Mouse (Mus musculus): Measurements from ENCODE around the gene Opcml. TPM values are rescaled to one million over a fixed set of nuclear protein-coding genes. Genes with fewer than 3 reads are reported as not detected.

Opcml gene
- total and polyA plus RNA-seq, 2 experiments from 2014 or later = 0.49 to 0.57 TPM

DNA sequence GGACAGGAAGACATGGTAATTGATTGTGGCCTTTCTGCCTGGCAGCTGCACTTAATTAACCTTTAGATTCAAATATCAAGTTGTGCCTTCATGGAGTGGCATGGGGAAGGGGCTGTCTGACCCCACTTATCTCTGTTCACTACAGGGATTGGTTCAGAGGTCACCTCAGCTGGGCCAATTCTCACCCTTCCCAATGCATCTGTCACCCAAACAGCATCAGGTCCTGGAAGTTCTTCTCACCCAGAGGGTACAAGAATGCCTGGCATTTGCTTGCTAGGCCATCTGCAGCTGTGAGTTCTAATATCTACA is 516.5 kb downstream of the Opcml start:
- no peak overlapping the region for H3K4me2 ChIP-seq (ENCODE audit: low read depth, low read length)
- H3K27ac ChIP-seq (ENCODE audit: low read depth) = no peak overlapping the region
- no peak for DNase-seq (ENCODE audit: low spot score)
- H3K9me3 ChIP-seq (replicated peaks; ENCODE audit: control insufficient read depth, low read length) = no peaks in the 10 kb centered on the region
- H3K27me3 ChIP-seq (ENCODE audit: control insufficient read depth, insufficient read depth, low read length) = no peaks in the 10 kb centered on the region
- H3K4me1 ChIP-seq (ENCODE audit: control insufficient read depth, insufficient read depth) = no peaks in the 10 kb centered on the region
- H3K4me3 ChIP-seq (ENCODE audit: low read depth, low read length) = no peak overlapping the region
- no peak for ATAC-seq (ENCODE audit: insufficient read depth, low read depth)
- TF ChIP-seq EP300 (IDR thresholded peaks at IDR 0.05; ENCODE audit: low read depth) = no peak
- TF ChIP-seq CTCF (IDR thresholded peaks at IDR 0.05; ENCODE audit: low read depth) = no peak
- H3K36me3 ChIP-seq (replicated peaks; ENCODE audit: control insufficient read depth, insufficient read depth, low read length) = no peaks in the 10 kb centered on the region
- no peak overlapping the region for H3K9ac ChIP-seq (replicated peaks; ENCODE audit: low read depth, low read length)

DNA sequence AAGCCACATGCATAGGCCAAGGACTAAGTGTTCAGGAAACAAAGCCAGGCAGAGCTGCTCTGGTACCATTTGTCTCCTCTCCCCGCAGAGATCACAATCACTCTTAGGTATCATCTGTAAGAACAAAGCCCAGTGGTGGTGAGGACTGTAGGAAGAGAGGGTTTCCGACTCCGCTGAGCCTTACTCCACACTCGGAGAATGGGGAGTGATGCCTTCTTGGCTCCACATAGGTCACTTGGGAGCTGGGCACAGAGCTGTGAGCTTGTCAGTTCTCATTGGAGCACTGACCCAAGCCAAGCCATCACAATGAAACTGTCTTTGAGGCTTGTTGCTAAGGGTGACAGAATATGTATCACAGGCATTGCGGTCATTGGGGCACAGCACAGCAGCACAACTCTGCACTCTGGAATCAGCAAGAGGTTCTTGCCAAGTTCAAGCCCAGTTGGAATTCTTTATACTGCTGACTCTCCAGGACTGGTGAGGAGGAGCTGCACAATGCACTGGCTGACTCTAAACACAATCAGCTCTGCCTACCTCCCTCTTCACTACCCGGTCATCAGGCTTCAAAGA is 517.0 kb downstream of the Opcml start:
- WGBS = 69% methylated on average over 6 of the region's 6 CpGs
- DNase-seq (ENCODE audit: low spot score) = no peak
- no peaks in the 10 kb centered on the region for H3K9me3 ChIP-seq (replicated peaks; ENCODE audit: control insufficient read depth, low read length)
- TF ChIP-seq EP300 (IDR thresholded peaks at IDR 0.05; ENCODE audit: low read depth) (no peak), CTCF (IDR thresholded peaks at IDR 0.05; ENCODE audit: low read depth) (no peak)
- no peak overlapping the region for H3K4me2 ChIP-seq (ENCODE audit: low read depth, low read length)
- H3K4me1 ChIP-seq (ENCODE audit: control insufficient read depth, insufficient read depth) = no peaks in the 10 kb centered on the region
- no peak overlapping the region for H3K4me3 ChIP-seq (ENCODE audit: low read depth, low read length)
- no peaks in the 10 kb centered on the region for H3K36me3 ChIP-seq (replicated peaks; ENCODE audit: control insufficient read depth, insufficient read depth, low read length)
- H3K27ac ChIP-seq (ENCODE audit: low read depth) = no peak overlapping the region
- ATAC-seq (ENCODE audit: insufficient read depth, low read depth) = no peak
- H3K9ac ChIP-seq (replicated peaks; ENCODE audit: low read depth, low read length) = no peak overlapping the region
- H3K27me3 ChIP-seq (ENCODE audit: control insufficient read depth, insufficient read depth, low read length) = no peaks in the 10 kb centered on the region

GRCm38 (mm10) chr9:28317881-28318280 is 527.3 kb downstream of the Opcml start:
- Histone ChIP-seq H3K27ac (ENCODE audit: low read depth) (no peak overlapping the region), H3K4me1 (ENCODE audit: control insufficient read depth, insufficient read depth) (no peaks in the 10 kb centered on the region), H3K9me3 (replicated peaks; ENCODE audit: control insufficient read depth, low read length) (no peaks in the 10 kb centered on the region), H3K36me3 (replicated peaks; ENCODE audit: control insufficient read depth, insufficient read depth, low read length) (no peaks in the 10 kb centered on the region), H3K9ac (replicated peaks; ENCODE audit: low read depth, low read length) (no peak overlapping the region), H3K4me2 (ENCODE audit: low read depth, low read length) (no peak overlapping the region), H3K4me3 (ENCODE audit: low read depth, low read length) (no peak overlapping the region), H3K27me3 (ENCODE audit: control insufficient read depth, insufficient read depth, low read length) (no peaks in the 10 kb centered on the region)
- DNase-seq (ENCODE audit: low spot score) (no peak), ATAC-seq (ENCODE audit: insufficient read depth, low read depth) (no peak)
- TF ChIP-seq CTCF (IDR thresholded peaks at IDR 0.05; ENCODE audit: low read depth) (no peak), EP300 (IDR thresholded peaks at IDR 0.05; ENCODE audit: low read depth) (no peak)

DNA sequence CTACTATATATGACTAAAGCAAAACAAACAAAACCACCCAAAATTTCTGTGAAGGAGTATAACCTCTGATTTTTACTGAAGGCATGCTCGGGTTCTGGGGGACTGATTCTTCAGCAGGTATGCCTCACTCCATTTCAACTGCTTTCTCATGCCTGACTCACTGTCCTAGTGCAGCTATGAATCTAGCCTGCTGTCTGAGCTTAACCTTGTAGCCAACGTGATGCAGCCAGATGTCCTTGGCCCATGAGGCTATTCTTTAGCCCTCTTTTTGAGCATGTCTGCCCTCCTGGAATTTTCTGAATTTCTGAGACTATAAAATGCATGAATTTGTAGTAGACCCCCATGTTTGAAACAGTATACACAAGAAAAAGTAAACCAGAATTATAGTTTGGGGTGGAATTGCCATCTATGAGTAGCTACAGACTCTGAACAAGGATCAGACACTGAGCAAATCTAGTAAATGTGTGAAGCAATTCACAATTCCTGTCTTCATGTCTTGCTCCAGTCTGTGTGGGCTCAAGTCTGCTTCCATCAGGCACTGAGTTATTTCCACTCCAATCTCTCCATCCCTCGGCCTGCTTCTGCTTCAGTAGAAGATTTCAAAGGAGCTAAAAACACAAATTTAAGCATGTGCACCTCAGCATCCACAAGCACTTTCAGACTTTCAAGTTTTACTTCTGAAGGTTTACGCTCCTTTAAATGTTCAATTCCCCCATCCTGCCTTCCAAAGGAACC is 528.6 kb downstream of the Opcml start:
- no peak overlapping the region for H3K4me2 ChIP-seq (ENCODE audit: low read depth, low read length)
- no peak for DNase-seq (ENCODE audit: low spot score)
- H3K4me1 ChIP-seq (ENCODE audit: control insufficient read depth, insufficient read depth) = no peaks in the 10 kb centered on the region
- H3K27me3 ChIP-seq (ENCODE audit: control insufficient read depth, insufficient read depth, low read length) = no peaks in the 10 kb centered on the region
- TF ChIP-seq CTCF (IDR thresholded peaks at IDR 0.05; ENCODE audit: low read depth) (no peak), EP300 (IDR thresholded peaks at IDR 0.05; ENCODE audit: low read depth) (no peak)
- no peak overlapping the region for H3K9ac ChIP-seq (replicated peaks; ENCODE audit: low read depth, low read length)
- H3K36me3 ChIP-seq (replicated peaks; ENCODE audit: control insufficient read depth, insufficient read depth, low read length) = no peaks in the 10 kb centered on the region
- no peaks in the 10 kb centered on the region for H3K9me3 ChIP-seq (replicated peaks; ENCODE audit: control insufficient read depth, low read length)
- H3K27ac ChIP-seq (ENCODE audit: low read depth) = no peak overlapping the region
- ATAC-seq (ENCODE audit: insufficient read depth, low read depth) = no peak
- 56% methylated on average over 4 of the region's 4 CpGs for WGBS
- no peak overlapping the region for H3K4me3 ChIP-seq (ENCODE audit: low read depth, low read length)

DNA sequence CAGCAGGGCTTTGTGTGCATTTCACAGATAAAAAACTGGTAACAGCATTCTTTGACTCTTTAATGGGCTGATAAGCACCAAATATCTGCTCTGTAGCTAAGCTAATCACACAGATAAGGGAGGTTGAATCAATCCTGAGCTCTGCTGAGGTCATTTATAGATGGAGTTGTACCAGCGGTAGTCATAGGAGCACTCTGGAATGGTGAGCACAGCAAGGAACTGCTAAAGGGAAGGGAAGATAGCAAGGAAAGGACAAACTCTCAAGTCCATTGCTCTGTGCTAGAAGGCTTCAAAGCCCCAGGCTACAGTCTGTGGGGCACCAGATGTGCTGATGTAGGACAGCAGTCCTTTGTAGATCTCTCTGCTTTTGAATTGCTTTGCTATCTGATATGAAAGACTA is 529.2 kb downstream of the Opcml start:
- Histone ChIP-seq H3K4me1 (ENCODE audit: control insufficient read depth, insufficient read depth) (no peaks in the 10 kb centered on the region), H3K9ac (replicated peaks; ENCODE audit: low read depth, low read length) (no peak overlapping the region), H3K4me2 (ENCODE audit: low read depth, low read length) (no peak overlapping the region), H3K27me3 (ENCODE audit: control insufficient read depth, insufficient read depth, low read length) (no peaks in the 10 kb centered on the region), H3K27ac (ENCODE audit: low read depth) (no peak overlapping the region), H3K36me3 (replicated peaks; ENCODE audit: control insufficient read depth, insufficient read depth, low read length) (no peaks in the 10 kb centered on the region), H3K9me3 (replicated peaks; ENCODE audit: control insufficient read depth, low read length) (no peaks in the 10 kb centered on the region), H3K4me3 (ENCODE audit: low read depth, low read length) (no peak overlapping the region)
- DNase-seq (ENCODE audit: low spot score) (no peak), ATAC-seq (ENCODE audit: insufficient read depth, low read depth) (no peak)
- no peak for TF ChIP-seq CTCF (IDR thresholded peaks at IDR 0.05; ENCODE audit: low read depth)
- TF ChIP-seq EP300 (IDR thresholded peaks at IDR 0.05; ENCODE audit: low read depth) = no peak
- WGBS = 14% methylated on average over 1 of the region's 1 CpGs

GRCm38 (mm10) chr9:28327985-28328384 is 537.4 kb downstream of the Opcml start:
- ATAC-seq (ENCODE audit: insufficient read depth, low read depth) (no peak), DNase-seq (ENCODE audit: low spot score) (no peak)
- Histone ChIP-seq H3K36me3 (replicated peaks; ENCODE audit: control insufficient read depth, insufficient read depth, low read length) (no peaks in the 10 kb centered on the region), H3K4me3 (ENCODE audit: low read depth, low read length) (no peak overlapping the region), H3K27me3 (ENCODE audit: control insufficient read depth, insufficient read depth, low read length) (no peaks in the 10 kb centered on the region), H3K27ac (ENCODE audit: low read depth) (no peak overlapping the region), H3K9me3 (replicated peaks; ENCODE audit: control insufficient read depth, low read length) (no peaks in the 10 kb centered on the region), H3K4me1 (ENCODE audit: control insufficient read depth, insufficient read depth) (no peaks in the 10 kb centered on the region; the same call in 1 of the 2 replicates), H3K4me2 (ENCODE audit: low read depth, low read length) (no peak overlapping the region), H3K9ac (replicated peaks; ENCODE audit: low read depth, low read length) (no peak overlapping the region)
- TF ChIP-seq CTCF (IDR thresholded peaks at IDR 0.05; ENCODE audit: low read depth) (no peak), EP300 (IDR thresholded peaks at IDR 0.05; ENCODE audit: low read depth) (no peak)
- 37% methylated on average over 4 of the region's 4 CpGs for WGBS
